Mouse (Mus musculus): ENCODE measurements around the gene Plb1.

DNA sequence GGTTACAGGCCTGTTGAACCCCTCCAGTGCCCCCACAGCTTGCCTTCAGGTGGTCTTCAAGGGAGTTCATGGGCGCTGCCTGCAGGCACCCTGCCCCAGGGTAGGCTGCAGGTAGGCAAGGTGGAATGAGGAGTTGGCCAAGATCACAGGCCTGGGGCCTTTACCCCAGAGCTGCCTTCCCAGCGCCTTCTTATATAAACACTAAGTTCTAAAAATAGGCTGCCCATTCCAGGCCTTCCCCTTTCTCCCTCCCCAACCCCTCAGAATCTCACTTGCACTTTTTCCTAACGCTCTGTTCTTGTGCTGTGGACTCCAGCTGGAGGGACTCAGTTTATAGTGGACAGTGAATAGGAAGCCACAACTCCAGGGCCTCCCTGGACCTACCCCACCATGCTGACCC, 117.2 kb downstream of the Plb1 start:
- TF ChIP-seq CTCF (IDR thresholded peaks at IDR 0.05; ENCODE audit: extremely low read depth, insufficient read length, insufficient replicate concordance, low read depth, low read length), result no peak
- TF ChIP-seq POLR2A (IDR thresholded peaks at IDR 0.05; ENCODE audit: low read depth, low read length), result no peak

All from small intestine, adult 2 months (tissue).